Mouse (Mus musculus) lung, postnatal 14 days (tissue): Measurements from ENCODE around the gene Olfr1314.

Experiments used
- DNase-seq: peaks from one replicate; pipeline ENCODE4 v3.0.0; 2021

Gene Olfr1314

DNA sequence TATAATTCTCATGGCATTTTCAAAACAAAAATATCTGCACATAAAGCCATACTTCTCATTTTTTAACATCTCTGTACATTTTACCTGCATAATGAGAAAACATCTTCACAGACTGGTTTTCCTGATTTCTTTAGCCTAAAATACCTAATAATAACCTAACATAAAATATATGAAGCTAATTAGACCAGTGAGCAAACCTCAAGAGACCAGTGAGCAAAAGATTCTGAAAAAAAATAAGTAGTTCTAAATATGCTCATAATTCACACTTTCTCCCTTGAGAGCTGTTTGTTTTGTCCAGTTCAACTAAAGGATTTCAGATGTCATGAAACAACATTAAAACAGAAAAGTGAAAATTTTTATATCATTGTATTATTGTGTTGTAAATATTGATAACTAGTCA is at the start of gene Olfr1314:
Olfr1314 (minus strand) TSS at position 101 of the 400 bp plus-strand sequence.
- DNase-seq = no peak

DNA sequence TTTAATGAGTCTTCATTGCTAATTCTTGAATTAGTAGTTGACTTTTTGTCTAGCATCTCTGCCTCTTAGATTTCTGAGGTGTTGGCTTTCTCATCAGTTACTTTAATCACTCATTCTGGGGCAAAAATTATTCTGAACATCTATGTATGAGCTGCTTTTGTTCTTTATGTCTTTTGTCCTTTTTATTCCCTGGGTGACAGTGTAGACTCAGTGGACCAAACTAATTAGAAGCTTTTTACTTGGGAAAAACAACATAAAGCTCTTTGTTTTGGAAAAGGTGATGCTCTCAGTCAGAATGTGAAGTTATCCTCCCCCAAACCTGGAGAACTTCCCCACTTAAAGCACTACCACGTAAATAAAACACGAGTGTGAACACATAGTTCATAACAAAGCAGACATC is 43.4 kb upstream of the Olfr1314 start, which contains the start of gene Olfr1317:
Olfr1317 (plus strand) TSS at position 301 of the 400 bp plus-strand sequence.
- DNase-seq = no peak

DNA sequence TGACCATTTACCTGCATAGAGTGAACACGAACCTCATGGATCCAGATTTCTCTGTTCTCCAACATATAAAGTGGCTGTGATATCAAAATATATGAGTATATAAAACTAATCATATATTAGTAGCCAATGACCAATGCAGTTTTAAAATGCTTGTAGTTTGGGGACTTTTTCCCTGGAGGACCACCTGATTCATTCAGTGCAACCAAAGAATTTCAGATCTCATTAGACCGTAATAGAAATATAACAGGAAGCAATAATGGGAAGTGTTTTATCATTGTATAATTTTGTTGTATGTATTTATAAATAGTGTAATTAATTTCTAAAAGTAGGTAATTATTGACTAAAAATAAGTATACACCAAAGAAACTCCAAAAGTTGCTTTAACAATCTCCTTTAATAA is 38.3 kb upstream of the Olfr1314 start, which contains the start of gene Olfr1316:
Olfr1316 (minus strand) TSS at position 101 of the 400 bp plus-strand sequence.
- DNase-seq = no peak

DNA sequence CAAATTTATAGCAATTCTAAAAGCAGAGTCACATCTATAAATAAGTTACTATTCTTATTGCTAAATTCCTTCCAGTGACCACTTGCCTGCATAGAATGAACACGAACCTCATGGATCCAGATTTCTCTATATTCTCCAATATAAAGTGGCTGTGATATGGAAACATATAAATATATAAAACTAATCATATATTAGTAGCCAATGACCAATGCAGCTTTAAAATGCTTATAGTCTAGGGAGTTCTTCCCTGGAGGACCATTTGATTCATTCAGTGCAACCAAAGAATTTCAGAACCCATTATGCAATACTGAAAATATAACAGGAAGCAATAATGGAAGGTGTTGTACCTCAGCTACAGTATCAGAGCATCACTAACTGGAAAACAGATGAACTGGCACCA is 18.8 kb upstream of the Olfr1314 start, which contains the start of gene Olfr1315-ps1:
Olfr1315-ps1 (minus strand) TSS at position 101 of the 400 bp plus-strand sequence.
- DNase-seq = no peak

DNA sequence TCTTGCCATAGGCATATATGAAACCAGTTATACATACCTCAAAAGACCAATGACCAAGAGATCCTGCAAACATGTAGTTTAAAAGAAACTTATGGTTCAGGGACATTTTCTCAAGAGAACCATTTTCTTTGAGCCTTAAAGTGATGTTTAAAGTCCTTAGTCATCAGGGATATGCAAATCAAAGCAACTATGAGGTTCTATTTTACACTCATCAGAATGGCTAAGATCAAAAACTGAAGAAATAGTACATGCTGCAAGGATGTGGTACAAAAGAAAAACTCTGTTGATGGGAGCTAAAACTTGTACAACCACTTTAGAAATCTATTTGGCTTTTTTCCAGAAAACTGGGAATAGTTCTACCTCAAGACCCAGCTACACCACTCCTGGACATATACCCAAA is 18.8 kb downstream of the Olfr1314 start, which contains the start of gene Olfr1313:
Olfr1313 (minus strand) TSS at position 101 of the 400 bp plus-strand sequence.
- no peak for DNase-seq

DNA sequence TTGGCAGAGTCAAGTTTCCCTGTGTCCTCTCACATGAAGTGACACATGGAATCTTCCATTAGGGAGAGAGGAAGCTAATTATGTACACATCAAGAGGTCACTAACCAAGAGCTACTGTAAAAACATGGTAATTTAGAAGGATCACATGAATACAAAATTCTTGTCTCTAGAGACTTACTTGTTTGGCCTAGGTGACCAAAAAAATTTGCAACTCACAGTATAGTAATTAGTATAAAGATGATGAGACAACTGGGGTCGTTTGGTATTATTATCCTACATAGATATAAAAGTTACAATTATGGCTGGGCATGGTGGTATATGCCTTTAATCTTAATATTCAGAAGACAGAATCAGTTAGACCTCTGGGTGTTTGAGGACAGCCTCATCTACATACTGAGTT is 46.4 kb downstream of the Olfr1314 start, which contains the start of gene Olfr1312:
Olfr1312 (minus strand) TSS at position 101 of the 400 bp plus-strand sequence.
- DNase-seq = no peak
